21 mouse cellular contexts compared by ENCODE assay signal in the genomic region with DNA sequence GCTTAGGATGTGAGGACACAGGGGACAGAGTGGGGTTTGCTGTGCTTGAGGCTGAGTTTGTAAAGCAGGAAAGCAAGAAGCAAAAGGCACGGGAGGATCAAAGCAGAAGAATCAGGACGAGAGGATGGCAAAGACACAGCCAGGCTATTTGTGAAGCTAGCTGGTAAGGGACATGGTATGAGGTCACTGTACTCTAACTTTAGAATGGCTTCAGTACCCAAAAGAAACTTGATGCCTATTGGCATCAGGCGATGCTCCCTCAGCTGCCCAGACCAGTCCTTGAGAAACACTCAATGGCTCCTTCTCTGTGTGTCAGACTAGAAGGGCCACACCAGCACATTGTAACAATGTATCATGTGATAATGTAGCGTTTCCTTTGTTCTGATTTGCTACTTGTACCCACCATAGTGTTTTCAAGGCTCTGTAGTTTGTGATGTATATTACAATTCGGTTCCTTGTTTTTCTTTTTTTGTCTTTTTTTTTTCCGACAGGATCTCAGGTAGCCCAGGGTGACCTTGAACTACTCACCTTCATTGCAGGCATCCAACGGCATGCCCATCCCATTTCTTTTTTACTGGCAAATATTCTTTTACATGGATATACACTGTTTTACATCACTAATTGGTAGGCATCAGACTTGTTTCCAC. TPM values are rescaled to one million over a fixed set of nuclear protein-coding genes. Genes with fewer than 3 reads are reported as not detected.
DNase-seq lines count a peak whose midpoint lies in the region; TF ChIP-seq lines count a peak whose summit lies in the region.
"Had no signal": no experiment of that assay in that cellular context is flagged by ENCODE, and none has a peak within 500 bp of the region (broad histone marks: within the 10 kb centered on the region; RNA-seq: fewer than 3 reads in every experiment).

No protein-coding gene starts in this region.

- no peak overlapping the region for H3K4me3 ChIP-seq in myocyte
- H3K4me3 ChIP-seq: embryonic facial prominence, embryonic 15.5 days; erythroblast, embryonic 14.5 days; forebrain, embryonic 10.5 days; heart, embryonic 12.5 days; hindbrain, embryonic 12.5 days had no signal

- no peaks in the 10 kb centered on the region for H3K27me3 ChIP-seq in myocyte (ENCODE audit: control insufficient read depth, insufficient read depth, insufficient read length)
- H3K27me3 ChIP-seq: embryonic facial prominence, embryonic 15.5 days; heart, embryonic 12.5 days; hindbrain, embryonic 12.5 days; Patski had no signal

- intact Hi-C loops in gastrocnemius, postnatal 36 days (cut with DNase I) = no loop called here

- peak overlapping the region; percentile 46 for H3K4me2 ChIP-seq in myocyte (ENCODE audit: low read depth)
- H3K4me2 ChIP-seq: embryonic facial prominence, embryonic 15.5 days; heart, embryonic 12.5 days; hindbrain, embryonic 12.5 days had no signal

- H3ac ChIP-seq in myocyte (ENCODE audit: control insufficient read depth, insufficient read length) = no peak overlapping the region

- no peaks in the 10 kb centered on the region for H3K36me3 ChIP-seq in myocyte (ENCODE audit: control insufficient read depth, insufficient read depth)
- H3K36me3 ChIP-seq: embryonic facial prominence, embryonic 15.5 days; forebrain, embryonic 10.5 days; heart, embryonic 12.5 days; hindbrain, embryonic 12.5 days had no signal

- H3K79me2 ChIP-seq in myocyte (ENCODE audit: control insufficient read depth, insufficient read depth) = no peaks in the 10 kb centered on the region

- peak; percentile 75 for DNase-seq in gastrocnemius, adult 18-20 months (ENCODE audit: low spot score)
- no peak for DNase-seq in gastrocnemius, postnatal 36 days
- DNase-seq in heart, adult 8-10 months (ENCODE audit: low spot score) = peak; percentile 16
- DNase-seq in heart, postnatal 4 days = no peak
- DNase-seq in R1 (ENCODE audit: low read depth, low spot score) = peak; percentile 53
- no peak for DNase-seq in lung, postnatal 10 days
- DNase-seq in cerebellum, adult 9-10 months = no peak
- DNase-seq: adrenal gland, adult 8-10 months; adrenal gland, postnatal 36 days; B cell, adult 2 months; cerebellum, adult 2 months; cerebellum, postnatal 14 days; embryo, embryonic 11 days; heart, postnatal 36 days had no signal

- TF ChIP-seq POLR2A in myocyte (IDR thresholded peaks at IDR 0.05; ENCODE audit: insufficient read length, low read depth) = no peak

TF ChIP-seq in myocyte, 11 proteins besides CTCF, POLR2A, EP300 and RAD21:
- TF ChIP-seq MYOG (IDR thresholded peaks at IDR 0.05; ENCODE audit: control insufficient read depth in 1 of 3, insufficient read depth in 1 of 3, insufficient read length in 2 of 3, low read depth in 2 of 3) (peak in 1 of 3 experiments; percentile 46), MYOD1 (IDR thresholded peaks at IDR 0.05; ENCODE audit: control insufficient read depth in 1 of 3, insufficient read length in 2 of 3, low read depth in 2 of 3) (peak in 1 of 3 experiments; percentile 46), SRF (IDR thresholded peaks at IDR 0.05; ENCODE audit: control insufficient read depth, insufficient read length, low read depth) (no peak)
TF ChIP-seq in myocyte: peak in this region for 2.

RNA-seq across cellular contexts. Expression of a gene that starts 45.7 kb away (rescaled TPM):
- 10 to 100 TPM; 14.3 to 18.2 TPM for total RNA-seq in gastrocnemius, adult 18-20 months (2021)
- 10 to 100 TPM; 17.1 to 27.5 TPM for total RNA-seq in gastrocnemius, postnatal 36 days (2021)
- total RNA-seq in heart, adult 8-10 months (2022) = 10 to 100 TPM; 13.4 to 17.6 (median 14.7) TPM
- total RNA-seq in heart, postnatal 4 days (2021) = 10 to 100 TPM; 41.7 to 48.3 TPM
- 2.9 TPM for polyA plus RNA-seq in myocyte (2012; fragmentation: generic; extraction: Trizol)

Comparison
In these comparisons a context has a peak if more than half of its experiments do, and no peak if none do; other contexts are left out.
1. DNase-seq: peak in gastrocnemius, adult 18-20 months (single experiment), heart, adult 8-10 months (single experiment) and R1 (single experiment); none in gastrocnemius, postnatal 36 days (0 of 2), heart, postnatal 4 days (single experiment), lung, postnatal 10 days (single experiment) and cerebellum, adult 9-10 months (single experiment).